Mouse (Mus musculus) forebrain, embryonic 13.5 days (tissue): ENCODE measurements around the gene Acaa1a. TPM values are rescaled to one million over a fixed set of nuclear protein-coding genes. Genes with fewer than 3 reads are reported as not detected.

ENCODE experiments used
- ATAC-seq: fragments of 200-750 bp; cut with Nextera tagmentation; 2 replicates; pipeline ENCODE4 v1.8.0; 2017
- H3K27ac ChIP-seq: fragments of 300-500 bp; sonication (generic); 2 replicates; pipeline ENCODE4 v1.5.1; 2015; ENCODE audit warnings: inconsistent platforms, mild to moderate bottlenecking, moderate library complexity
- H3K27me3 ChIP-seq: fragments of 300-500 bp; sonication (generic); 2 replicates; pipeline ENCODE4 v1.6.1; 2015; ENCODE audit warnings: mild to moderate bottlenecking, inconsistent platforms
- H3K36me3 ChIP-seq: fragments of 300-500 bp; sonication (generic); 2 replicates; pipeline ENCODE4 v1.6.1; 2015; ENCODE audit warnings: mild to moderate bottlenecking, inconsistent platforms; ENCODE audit not compliant: poor library complexity, severe bottlenecking
- H3K4me1 ChIP-seq: fragments of 300-500 bp; sonication (generic); 2 replicates; pipeline ENCODE4 v1.6.1; 2015; ENCODE audit warnings: inconsistent platforms
- H3K4me2 ChIP-seq: fragments of 300-500 bp; sonication (generic); 2 replicates; pipeline ENCODE4 v1.6.1; 2015; ENCODE audit warnings: inconsistent platforms, mild to moderate bottlenecking, moderate library complexity
- H3K4me3 ChIP-seq: fragments of 300-500 bp; sonication (generic); 2 replicates; pipeline ENCODE4 v1.5.1; 2015; ENCODE audit warnings: mild to moderate bottlenecking, inconsistent platforms
- H3K9ac ChIP-seq: fragments of 300-500 bp; sonication (generic); 2 replicates; pipeline ENCODE4 v1.6.1; 2015; ENCODE audit warnings: mild to moderate bottlenecking, inconsistent platforms
- H3K9me3 ChIP-seq: fragments of 300-500 bp; sonication (generic); replicated peaks from 2 replicates; pipeline ENCODE4 v1.6.1; 2016; ENCODE audit warnings: inconsistent platforms
- WGBS: fragments of 180-500 bp; shearing (Covaris S2); methylation state at CpG from one replicate; pipeline ENCODE4 v1.1.7; 2015; 5-methylcytosine and 5-hydroxymethylcytosine counted together
- polyA plus RNA-seq: library from polyadenylated mRNA; unstranded; fragments of >200 nt; fragmentation: Nextera tagmentation; extraction: Ambion mirVana; gene quantifications from 2 replicates; pipeline ENCODE4 v1.2.1, GENCODE M21; 2015

Gene Acaa1a
- polyA plus RNA-seq, 1 experiment from 2014 or later = 82.8 TPM

GRCm38 (mm10) chr9:119322289-119323259 is 16.9 kb upstream of the Acaa1a start, which contains the start of gene Oxsr1:
TSS of gene Oxsr1 (minus strand) at chr9:119322427.
- Histone ChIP-seq H3K4me3 (peak within 1 kb of the TSS; percentile 94), H3K4me2 (peak within 1 kb of the TSS; percentile 99), H3K9ac (peak within 1 kb of the TSS; percentile 90), H3K27me3 (no peaks in the 10 kb centered on the region), H3K9me3 (no peaks in the 10 kb centered on the region), H3K36me3 (no peaks in the 10 kb centered on the region), H3K4me1 (peaks cover 29% of the 10 kb centered on the region), H3K27ac (peak within 1 kb of the TSS; percentile 90)
- whole genome bisulfite sequencing = under 1% methylated on average over 74 of the region's 76 CpGs
- peak; percentile 98 for ATAC-seq

GRCm38 (mm10) chr9:119323260-119323645 is 16.2 kb upstream of the Acaa1a start:
- no peaks in the 10 kb centered on the region for H3K27me3 ChIP-seq
- H3K9ac ChIP-seq = peak overlapping the region; percentile 90
- ATAC-seq = no peak
- peak overlapping the region; percentile 99 for H3K4me2 ChIP-seq
- H3K36me3 ChIP-seq = no peaks in the 10 kb centered on the region
- H3K9me3 ChIP-seq = no peaks in the 10 kb centered on the region
- 6% methylated on average over 9 of the region's 9 CpGs for WGBS
- peaks cover 29% of the 10 kb centered on the region for H3K4me1 ChIP-seq
- peak overlapping the region; percentile 94 for H3K4me3 ChIP-seq
- peak overlapping the region; percentile 90 for H3K27ac ChIP-seq

GRCm38 (mm10) chr9:119324130-119324529 is 15.3 kb upstream of the Acaa1a start:
- no peak overlapping the region for H3K4me2 ChIP-seq
- no peaks in the 10 kb centered on the region for H3K36me3 ChIP-seq
- H3K9ac ChIP-seq = no peak overlapping the region
- no peak overlapping the region for H3K27ac ChIP-seq
- H3K9me3 ChIP-seq = no peaks in the 10 kb centered on the region
- H3K4me3 ChIP-seq = no peak overlapping the region
- no peaks in the 10 kb centered on the region for H3K27me3 ChIP-seq
- 89% methylated on average over 1 of the region's 1 CpGs for WGBS
- ATAC-seq = no peak
- peaks cover 29% of the 10 kb centered on the region for H3K4me1 ChIP-seq

GRCm38 (mm10) chr9:119328488-119328887 is 11.0 kb upstream of the Acaa1a start:
- 85% methylated on average over 3 of the region's 3 CpGs for WGBS
- Histone ChIP-seq H3K4me2 (no peak overlapping the region), H3K36me3 (no peaks in the 10 kb centered on the region), H3K27me3 (no peaks in the 10 kb centered on the region), H3K9me3 (no peaks in the 10 kb centered on the region), H3K4me3 (no peak overlapping the region), H3K9ac (no peak overlapping the region), H3K27ac (no peak overlapping the region), H3K4me1 (peaks cover 2% of the 10 kb centered on the region; the same call in 1 of the 2 replicates)
- no peak for ATAC-seq

GRCm38 (mm10) chr9:119330186-119330963 is 9.1 kb upstream of the Acaa1a start:
- 90% methylated on average over 15 of the region's 15 CpGs for WGBS
- no peak overlapping the region for H3K27ac ChIP-seq
- no peak overlapping the region for H3K4me2 ChIP-seq
- H3K9me3 ChIP-seq = no peaks in the 10 kb centered on the region
- H3K4me1 ChIP-seq = no peaks in the 10 kb centered on the region
- H3K36me3 ChIP-seq = no peaks in the 10 kb centered on the region
- no peak overlapping the region for H3K9ac ChIP-seq
- ATAC-seq = no peak
- no peak overlapping the region for H3K4me3 ChIP-seq
- no peaks in the 10 kb centered on the region for H3K27me3 ChIP-seq

- Histone ChIP-seq H3K4me1 (peaks cover 2% of the 10 kb centered on the region), H3K4me2 (no peak overlapping the region), H3K9me3 (no peaks in the 10 kb centered on the region), H3K9ac (no peak overlapping the region), H3K27me3 (peaks cover 3% of the 10 kb centered on the region), H3K27ac (no peak overlapping the region), H3K36me3 (no peaks in the 10 kb centered on the region), H3K4me3 (no peak overlapping the region)
- no peak for ATAC-seq
- 71% methylated on average over 10 of the region's 10 CpGs for WGBS
Observed at GRCm38 (mm10) chr9:119334324-119334723, 5.2 kb upstream of the Acaa1a start.

- H3K4me2 ChIP-seq = no peak overlapping the region
- peaks cover 3% of the 10 kb centered on the region for H3K27me3 ChIP-seq
- ATAC-seq = no peak
- H3K4me3 ChIP-seq = no peak overlapping the region
- no peaks in the 10 kb centered on the region for H3K9me3 ChIP-seq
- no peak overlapping the region for H3K27ac ChIP-seq
- H3K4me1 ChIP-seq = peaks cover 7% of the 10 kb centered on the region
- 84% methylated on average over 2 of the region's 2 CpGs for WGBS
- H3K36me3 ChIP-seq = no peaks in the 10 kb centered on the region
- no peak overlapping the region for H3K9ac ChIP-seq
Observed at GRCm38 (mm10) chr9:119334834-119335233, 4.6 kb upstream of the Acaa1a start.

GRCm38 (mm10) chr9:119335571-119335970 is 3.9 kb upstream of the Acaa1a start:
- no peak overlapping the region for H3K27ac ChIP-seq
- H3K36me3 ChIP-seq = no peaks in the 10 kb centered on the region
- no peak overlapping the region for H3K4me2 ChIP-seq
- H3K4me1 ChIP-seq = peaks cover 15% of the 10 kb centered on the region
- peaks cover 3% of the 10 kb centered on the region for H3K27me3 ChIP-seq
- H3K4me3 ChIP-seq = no peak overlapping the region
- H3K9ac ChIP-seq = no peak overlapping the region
- H3K9me3 ChIP-seq = no peaks in the 10 kb centered on the region
- 87% methylated on average over 4 of the region's 4 CpGs for WGBS
- no peak for ATAC-seq

- no peak overlapping the region for H3K27ac ChIP-seq
- H3K4me1 ChIP-seq = peaks cover 28% of the 10 kb centered on the region
- WGBS = 90% methylated on average over 14 of the region's 14 CpGs
- no peak for ATAC-seq
- H3K36me3 ChIP-seq = 0 out of 2 replicates have a peak, but pooled peaks cover 1% of the 10 kb centered on the region
- peaks cover 3% of the 10 kb centered on the region for H3K27me3 ChIP-seq
- no peak overlapping the region for H3K9ac ChIP-seq
- no peak overlapping the region for H3K4me2 ChIP-seq
- H3K9me3 ChIP-seq = no peaks in the 10 kb centered on the region
- no peak overlapping the region for H3K4me3 ChIP-seq
Observed at GRCm38 (mm10) chr9:119337842-119338241, 1.6 kb upstream of the Acaa1a start.

GRCm38 (mm10) chr9:119338350-119338749 is 1.1 kb upstream of the Acaa1a start:
- no peak overlapping the region for H3K9ac ChIP-seq
- peaks cover 30% of the 10 kb centered on the region for H3K4me1 ChIP-seq
- H3K27ac ChIP-seq = no peak overlapping the region
- no peak for ATAC-seq
- H3K4me3 ChIP-seq = no peak overlapping the region
- H3K36me3 ChIP-seq = peaks cover 6% of the 10 kb centered on the region
- no peaks in the 10 kb centered on the region for H3K9me3 ChIP-seq
- peaks cover 3% of the 10 kb centered on the region for H3K27me3 ChIP-seq
- H3K4me2 ChIP-seq = no peak overlapping the region
- 97% methylated on average over 3 of the region's 3 CpGs for WGBS

GRCm38 (mm10) chr9:119339106-119339505 is 370 bp upstream of the Acaa1a start:
- no peak for ATAC-seq
- 0 out of 2 replicates have a peak overlapping the region, but pooled peaks have one; percentile 89 for H3K9ac ChIP-seq
- H3K27ac ChIP-seq = no peak overlapping the region
- peaks cover 30% of the 10 kb centered on the region for H3K4me1 ChIP-seq
- H3K4me3 ChIP-seq = peak overlapping the region; percentile 80
- H3K9me3 ChIP-seq = no peaks in the 10 kb centered on the region
- H3K36me3 ChIP-seq = peaks cover 13% of the 10 kb centered on the region
- peaks cover 3% of the 10 kb centered on the region for H3K27me3 ChIP-seq
- peak overlapping the region; percentile 79 for H3K4me2 ChIP-seq
- 55% methylated on average over 7 of the region's 7 CpGs for WGBS

- Histone ChIP-seq H3K9ac (peak overlapping the region; percentile 89), H3K27ac (peak overlapping the region; percentile 89; the same call in 1 of the 2 replicates), H3K27me3 (peaks cover 3% of the 10 kb centered on the region), H3K4me3 (peak overlapping the region; percentile 80), H3K9me3 (no peaks in the 10 kb centered on the region), H3K36me3 (peaks cover 24% of the 10 kb centered on the region), H3K4me1 (peaks cover 30% of the 10 kb centered on the region), H3K4me2 (peak overlapping the region; percentile 79)
- ATAC-seq = no peak
- WGBS = 3% methylated on average over 8 of the region's 8 CpGs
Observed at GRCm38 (mm10) chr9:119340212-119340580, 720 bp downstream of the Acaa1a start.
